Mouse (Mus musculus) midbrain, embryonic 14.5 days (tissue): ENCODE results near the gene Ttc23. TPM values are rescaled to one million over a fixed set of nuclear protein-coding genes. Genes with fewer than 3 reads are reported as not detected.

Source experiments
- ATAC-seq: fragments of 200-750 bp; cut with Nextera tagmentation; 2 replicates; pipeline ENCODE4 v1.8.0; 2017; ENCODE audit warnings: moderate number of reproducible peaks, moderate library complexity; ENCODE audit not compliant: low FRiP score, low TSS enrichment
- DNase-seq: peaks from one replicate; pipeline ENCODE4 v3.0.0-alpha.2; 2015
- H3K27ac ChIP-seq: fragments of 300-500 bp; sonication (generic); replicated peaks from 2 replicates; pipeline ENCODE4 v1.5.1; 2014; ENCODE audit warnings: mild to moderate bottlenecking, low read depth, low read length, moderate library complexity
- H3K27me3 ChIP-seq: fragments of 300-500 bp; sonication (generic); 2 replicates; pipeline ENCODE4 v1.6.1; 2014; ENCODE audit warnings: low read length, control low read depth, mixed read lengths; ENCODE audit not compliant: control insufficient read depth, insufficient read depth
- H3K36me3 ChIP-seq: fragments of 300-500 bp; sonication (generic); 2 replicates; pipeline ENCODE4 v1.6.1; 2014; ENCODE audit warnings: low read length, control low read depth; ENCODE audit not compliant: control insufficient read depth, insufficient read depth
- H3K4me1 ChIP-seq: fragments of 300-500 bp; sonication (generic); 2 replicates; pipeline ENCODE4 v1.6.1; 2014; ENCODE audit warnings: mild to moderate bottlenecking, antibody characterized with exemption, low read length, control low read depth; ENCODE audit not compliant: control insufficient read depth, insufficient read depth
- H3K4me2 ChIP-seq: fragments of 300-500 bp; sonication (generic); 2 replicates; pipeline ENCODE4 v1.6.1; 2014; ENCODE audit warnings: mild to moderate bottlenecking, low read length, moderate library complexity
- H3K4me3 ChIP-seq: fragments of 300-500 bp; sonication (generic); replicated peaks from 2 replicates; pipeline ENCODE4 v1.5.1; 2014; ENCODE audit warnings: low read depth, low read length
- H3K9ac ChIP-seq: fragments of 300-500 bp; sonication (generic); replicated peaks from 2 replicates; pipeline ENCODE4 v1.6.1; 2014; ENCODE audit warnings: mild to moderate bottlenecking, low read length, moderate library complexity
- H3K9me3 ChIP-seq: fragments of 300-500 bp; sonication (generic); 2 replicates; pipeline ENCODE4 v1.6.1; 2016; ENCODE audit warnings: low read length, control low read depth, mixed read lengths; ENCODE audit not compliant: control insufficient read depth
- WGBS: fragments of 180-500 bp; shearing (Covaris S2); extraction: QIAGEN DNeasy Blood & Tissue Kit; methylation state at CpG from one replicate; pipeline ENCODE4 v1.1.7; 2014; 5-methylcytosine and 5-hydroxymethylcytosine counted together
- polyA plus RNA-seq: library from polyadenylated mRNA; unstranded; fragments of >200 nt; fragmentation: Nextera tagmentation; extraction: Ambion mirVana; gene quantifications from 2 replicates; pipeline ENCODE4 v1.2.1, GENCODE M21; 2014

Ttc23 gene
- polyA plus RNA-seq, 1 experiment from 2014 or later = 12.8 TPM

DNA sequence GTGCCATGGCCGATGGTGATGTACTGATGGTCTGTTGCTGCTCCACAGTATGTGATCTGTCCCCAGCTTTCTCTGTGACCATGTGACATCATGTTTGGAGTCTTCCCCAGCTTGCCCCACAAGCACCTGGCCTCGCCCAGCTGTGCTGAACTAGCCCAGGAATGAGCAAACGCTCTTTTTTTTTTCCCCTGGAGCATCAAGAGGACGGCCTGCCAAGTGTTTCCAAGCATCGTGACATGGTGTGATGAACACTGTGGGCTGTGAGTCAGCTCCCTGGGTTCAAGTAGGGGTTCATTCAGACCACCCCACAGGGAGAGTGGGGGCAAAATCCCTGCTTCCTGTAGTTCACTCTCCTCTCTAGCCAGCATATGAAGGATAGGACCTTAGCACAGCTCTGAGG lies 26.4 kb downstream of the Ttc23 start:
- no peak overlapping the region for H3K9ac ChIP-seq
- H3K36me3 ChIP-seq = no peaks in the 10 kb centered on the region; the same call in 1 of the 2 replicates
- no peaks in the 10 kb centered on the region for H3K4me1 ChIP-seq
- H3K4me2 ChIP-seq = no peak overlapping the region
- ATAC-seq (no peak), DNase-seq (no peak)
- H3K27me3 ChIP-seq = no peaks in the 10 kb centered on the region
- WGBS = 95% methylated on average over 5 of the region's 5 CpGs
- H3K4me3 ChIP-seq = no peak overlapping the region
- no peak overlapping the region for H3K27ac ChIP-seq
- no peaks in the 10 kb centered on the region for H3K9me3 ChIP-seq

DNA sequence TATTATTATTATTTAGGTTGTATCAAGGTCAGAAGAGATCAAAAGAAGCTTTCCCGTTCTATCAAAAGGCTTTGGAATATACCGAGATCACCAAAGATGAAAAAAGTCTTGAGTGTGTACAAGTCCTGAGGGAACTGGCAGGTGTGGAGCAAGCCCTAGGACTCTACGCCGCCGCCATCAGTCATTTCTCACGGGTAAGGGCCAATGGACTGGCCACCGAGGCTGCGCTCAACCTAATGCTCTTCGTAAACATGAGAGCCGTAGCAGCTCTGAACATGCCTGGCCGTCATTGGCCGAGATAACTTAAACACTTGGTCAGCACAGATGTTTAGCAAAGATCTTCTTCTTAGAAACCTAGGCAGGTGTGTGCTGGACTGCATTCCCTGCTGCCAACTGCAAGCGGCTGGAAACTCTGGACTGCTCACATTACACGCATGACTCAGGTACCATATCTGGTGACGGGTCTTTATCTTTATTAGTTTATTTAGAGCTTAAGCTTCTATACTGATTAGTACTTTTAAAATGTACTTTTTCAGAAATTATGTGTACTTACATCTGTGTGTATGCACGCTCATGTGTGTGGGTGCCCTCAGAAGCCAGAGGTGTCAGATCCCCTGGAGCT lies 31.8 kb downstream of the Ttc23 start:
- DNase-seq = no peak
- Histone ChIP-seq H3K36me3 (0 out of 2 replicates have a peak, but pooled peaks cover 4% of the 10 kb centered on the region), H3K9me3 (no peaks in the 10 kb centered on the region), H3K4me3 (no peak overlapping the region), H3K27me3 (no peaks in the 10 kb centered on the region), H3K9ac (no peak overlapping the region), H3K4me1 (no peaks in the 10 kb centered on the region), H3K27ac (no peak overlapping the region), H3K4me2 (no peak overlapping the region)
- no peak for ATAC-seq
- WGBS = 96% methylated on average over 16 of the region's 16 CpGs

DNA sequence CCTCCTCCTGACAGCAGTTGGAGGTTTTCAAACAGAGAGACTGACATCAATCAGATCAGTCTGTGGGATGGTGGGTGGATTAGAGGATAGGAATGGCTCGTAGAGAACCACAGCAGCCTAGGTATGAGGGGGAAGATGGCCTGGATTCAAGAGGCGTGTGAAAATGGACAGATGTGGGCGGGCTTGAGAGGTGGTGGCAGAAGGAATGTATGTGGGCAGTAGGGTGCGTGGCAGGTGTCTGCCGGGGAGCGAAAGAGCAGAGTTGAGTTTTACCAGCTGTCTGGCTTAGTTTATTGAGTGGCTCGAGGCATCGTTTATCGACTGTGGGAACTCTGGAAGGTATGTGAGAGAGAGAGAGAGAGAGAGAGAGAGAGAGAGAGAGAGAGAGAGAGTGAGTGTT lies 33.9 kb downstream of the Ttc23 start:
- no peaks in the 10 kb centered on the region for H3K27me3 ChIP-seq
- DNase-seq (no peak), ATAC-seq (no peak)
- H3K9ac ChIP-seq = no peak overlapping the region
- no peaks in the 10 kb centered on the region for H3K9me3 ChIP-seq
- no peak overlapping the region for H3K4me3 ChIP-seq
- H3K4me2 ChIP-seq = no peak overlapping the region
- H3K36me3 ChIP-seq = 0 out of 2 replicates have a peak, but pooled peaks cover 4% of the 10 kb centered on the region
- H3K27ac ChIP-seq = no peak overlapping the region
- no peaks in the 10 kb centered on the region for H3K4me1 ChIP-seq
- WGBS = 87% methylated on average over 9 of the region's 9 CpGs

DNA sequence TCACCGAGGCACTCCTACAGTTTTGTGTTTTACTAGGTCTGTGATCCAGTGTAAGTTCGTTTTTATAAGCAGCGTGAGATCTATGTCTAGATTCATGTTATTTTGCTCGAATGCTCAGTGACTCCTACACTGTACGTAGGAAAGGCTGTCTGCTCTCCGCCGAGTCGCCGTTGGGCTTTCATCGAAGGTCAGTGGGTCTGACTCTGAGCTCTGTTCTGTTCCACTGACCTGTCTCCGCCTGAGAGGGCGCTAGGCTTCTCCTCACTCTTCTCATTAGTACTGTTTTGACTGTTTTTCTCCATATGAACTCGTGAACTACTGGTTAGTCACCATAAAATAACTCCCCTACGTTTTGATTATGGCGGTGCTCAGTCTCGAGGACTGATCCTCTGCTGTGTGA lies 35.8 kb downstream of the Ttc23 start:
- no peak overlapping the region for H3K4me3 ChIP-seq
- no peaks in the 10 kb centered on the region for H3K9me3 ChIP-seq
- 0 out of 2 replicates have a peak, but pooled peaks cover 4% of the 10 kb centered on the region for H3K36me3 ChIP-seq
- no peak for ATAC-seq
- H3K9ac ChIP-seq = no peak overlapping the region
- H3K4me2 ChIP-seq = no peak overlapping the region
- H3K27ac ChIP-seq = no peak overlapping the region
- WGBS = 90% methylated on average over 16 of the region's 16 CpGs
- no peak for DNase-seq
- no peaks in the 10 kb centered on the region for H3K4me1 ChIP-seq
- no peaks in the 10 kb centered on the region for H3K27me3 ChIP-seq

DNA sequence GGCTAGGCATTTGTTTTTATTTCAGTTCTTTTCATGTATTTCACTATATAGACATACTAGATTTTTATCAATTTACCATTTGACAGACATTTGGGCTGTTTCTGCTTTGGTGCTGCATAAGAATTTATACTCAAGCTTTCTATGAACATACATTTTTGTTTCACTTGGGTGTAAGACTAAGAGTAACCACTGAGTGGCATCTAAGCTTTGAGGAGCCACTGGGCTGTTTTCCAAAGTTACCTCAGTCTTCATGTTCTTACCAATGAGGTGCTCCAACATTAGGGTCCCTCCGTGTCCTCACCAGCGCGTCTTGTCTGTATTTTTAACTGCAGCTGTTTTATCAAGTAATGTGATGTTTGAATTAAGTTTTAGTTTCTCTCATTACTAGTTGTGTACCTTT lies 39.3 kb downstream of the Ttc23 start:
- Histone ChIP-seq H3K27me3 (no peaks in the 10 kb centered on the region), H3K4me2 (no peak overlapping the region), H3K27ac (no peak overlapping the region), H3K4me3 (no peak overlapping the region), H3K4me1 (no peaks in the 10 kb centered on the region), H3K9ac (no peak overlapping the region), H3K36me3 (0 out of 2 replicates have a peak, but pooled peaks cover 4% of the 10 kb centered on the region), H3K9me3 (no peaks in the 10 kb centered on the region)
- 96% methylated on average over 3 of the region's 3 CpGs for WGBS
- DNase-seq = peak; percentile 23
- no peak for ATAC-seq

DNA sequence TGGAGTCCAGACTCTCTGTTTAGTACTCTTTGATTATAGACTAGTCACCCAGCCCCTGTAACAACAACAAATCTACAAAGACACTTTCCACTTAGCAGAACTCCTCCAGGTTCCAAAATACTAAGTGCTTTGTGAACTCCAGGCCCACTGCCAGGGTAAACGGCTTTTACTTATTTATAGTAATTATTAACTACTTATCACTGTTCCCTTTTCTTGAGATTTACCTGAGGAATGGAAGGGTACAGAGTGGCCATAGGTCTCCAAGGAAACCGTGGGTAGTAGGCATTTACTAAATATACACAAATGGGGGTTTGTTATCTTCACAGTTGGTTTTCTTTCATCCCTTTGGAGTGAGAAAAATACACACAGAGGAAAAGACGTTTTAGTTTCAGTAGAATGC lies 41.1 kb downstream of the Ttc23 start:
- Histone ChIP-seq H3K27me3 (no peaks in the 10 kb centered on the region), H3K9me3 (no peaks in the 10 kb centered on the region), H3K9ac (no peak overlapping the region), H3K4me3 (no peak overlapping the region), H3K36me3 (no peaks in the 10 kb centered on the region), H3K4me2 (no peak overlapping the region), H3K27ac (no peak overlapping the region), H3K4me1 (no peaks in the 10 kb centered on the region)
- ATAC-seq (no peak), DNase-seq (no peak)
- WGBS = 65% methylated on average over 3 of the region's 3 CpGs

DNA sequence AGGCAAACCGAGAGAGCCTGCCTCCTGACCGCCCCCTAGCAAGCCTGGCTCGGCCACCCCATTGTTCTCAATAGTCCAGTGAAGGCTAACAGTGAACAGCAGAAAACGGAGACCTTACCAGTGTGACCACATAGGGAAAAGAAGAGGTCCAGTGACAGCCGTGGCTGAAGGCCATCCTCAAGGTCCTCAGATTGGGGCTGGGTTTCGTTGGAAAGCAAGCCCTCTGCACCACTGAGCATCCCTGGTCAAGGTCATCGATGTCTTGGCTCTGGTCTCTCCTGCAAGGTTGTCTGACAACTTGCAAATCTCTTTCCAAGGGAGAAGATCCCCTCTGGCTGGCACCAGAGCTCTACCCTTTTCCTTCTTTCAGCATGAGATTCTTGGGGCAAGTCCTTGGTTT lies 42.6 kb downstream of the Ttc23 start:
- H3K4me3 ChIP-seq = no peak overlapping the region
- ATAC-seq (no peak), DNase-seq (no peak)
- H3K9ac ChIP-seq = no peak overlapping the region
- H3K4me2 ChIP-seq = no peak overlapping the region
- no peaks in the 10 kb centered on the region for H3K4me1 ChIP-seq
- H3K27me3 ChIP-seq = no peaks in the 10 kb centered on the region
- no peak overlapping the region for H3K27ac ChIP-seq
- WGBS = 81% methylated on average over 7 of the region's 7 CpGs
- no peaks in the 10 kb centered on the region for H3K9me3 ChIP-seq
- no peaks in the 10 kb centered on the region for H3K36me3 ChIP-seq

DNA sequence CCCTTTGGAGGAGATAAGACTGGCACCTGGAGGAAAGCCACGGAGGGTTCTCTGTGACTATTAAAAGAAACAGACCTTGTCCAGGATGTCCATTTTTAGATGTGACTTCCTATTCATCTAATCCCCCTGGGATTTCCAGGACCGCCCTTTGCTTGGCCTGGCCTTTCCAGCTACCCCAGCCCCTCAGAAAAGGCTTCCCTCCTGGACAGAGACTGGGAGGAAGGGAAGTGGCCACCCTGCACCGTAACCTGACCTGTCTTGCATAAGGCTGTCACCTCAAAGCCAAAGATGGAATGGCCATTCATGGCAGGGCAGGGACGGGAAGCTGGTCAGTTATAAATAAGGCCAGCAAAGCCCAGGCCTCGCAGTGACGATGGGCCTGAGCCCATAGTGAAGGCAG lies 43.8 kb downstream of the Ttc23 start:
- no peak overlapping the region for H3K27ac ChIP-seq
- no peak overlapping the region for H3K9ac ChIP-seq
- H3K4me2 ChIP-seq = no peak overlapping the region
- ATAC-seq (no peak), DNase-seq (no peak)
- no peaks in the 10 kb centered on the region for H3K27me3 ChIP-seq
- no peaks in the 10 kb centered on the region for H3K36me3 ChIP-seq
- 85% methylated on average over 6 of the region's 6 CpGs for WGBS
- no peak overlapping the region for H3K4me3 ChIP-seq
- no peaks in the 10 kb centered on the region for H3K4me1 ChIP-seq
- no peaks in the 10 kb centered on the region for H3K9me3 ChIP-seq

DNA sequence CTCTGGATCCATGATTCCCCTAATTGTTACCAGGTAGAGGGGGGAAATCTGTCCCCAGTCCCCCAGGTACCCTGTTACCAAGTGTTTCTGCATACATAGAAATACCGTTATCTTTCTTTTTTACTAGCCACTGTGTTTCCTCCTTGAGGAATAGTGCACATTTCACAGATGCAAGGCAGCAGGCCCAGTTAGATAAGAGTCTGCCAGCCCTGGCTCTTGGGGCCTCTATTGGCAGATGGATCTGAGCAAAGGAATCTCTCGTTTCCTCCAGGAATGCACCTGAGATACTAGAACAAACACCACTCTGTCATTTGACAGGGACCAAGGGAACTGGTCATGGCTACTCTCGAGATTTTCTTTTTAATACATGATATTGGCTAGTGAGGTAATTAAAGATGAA lies 44.9 kb downstream of the Ttc23 start:
- Histone ChIP-seq H3K9ac (no peak overlapping the region), H3K4me2 (no peak overlapping the region), H3K27ac (no peak overlapping the region), H3K36me3 (no peaks in the 10 kb centered on the region), H3K4me1 (no peaks in the 10 kb centered on the region), H3K27me3 (no peaks in the 10 kb centered on the region), H3K4me3 (no peak overlapping the region), H3K9me3 (no peaks in the 10 kb centered on the region)
- DNase-seq = no peak
- WGBS = 81% methylated on average over 3 of the region's 3 CpGs
- ATAC-seq = no peak
